Mouse (Mus musculus) cerebellum, adult (tissue): ENCODE measurements around the gene Depdc1b.

Experiments used
- ATAC-seq: cut with Nextera tagmentation; 2 replicates; pipeline ENCODE4 v1.9.2; 2017; ENCODE audit warnings: mild to moderate bottlenecking, moderate library complexity, mixed read lengths; ENCODE audit not compliant: insufficient number of reproducible peaks, low FRiP score, low TSS enrichment

The Depdc1b gene

DNA sequence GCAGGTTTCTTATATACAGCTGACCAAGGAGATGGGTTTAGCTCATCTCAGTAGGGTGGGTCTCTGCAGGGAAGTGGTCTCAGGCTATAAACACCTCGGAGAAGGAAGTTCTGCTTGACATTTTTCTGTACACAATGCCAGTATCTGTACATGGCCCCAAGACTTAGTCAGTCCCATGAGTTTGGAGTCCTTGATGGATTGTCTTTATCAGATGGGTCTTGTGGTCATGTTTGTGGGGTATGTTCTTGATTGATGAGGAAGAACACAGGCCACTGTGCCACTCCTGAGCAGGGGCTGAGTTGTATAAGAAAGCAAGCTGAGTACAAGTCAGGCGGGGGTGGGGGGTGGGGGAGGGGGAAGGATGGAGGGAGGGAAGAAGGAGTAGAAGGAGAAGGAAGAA lies 11.5 kb upstream of the Depdc1b start:
- no peak for ATAC-seq

DNA sequence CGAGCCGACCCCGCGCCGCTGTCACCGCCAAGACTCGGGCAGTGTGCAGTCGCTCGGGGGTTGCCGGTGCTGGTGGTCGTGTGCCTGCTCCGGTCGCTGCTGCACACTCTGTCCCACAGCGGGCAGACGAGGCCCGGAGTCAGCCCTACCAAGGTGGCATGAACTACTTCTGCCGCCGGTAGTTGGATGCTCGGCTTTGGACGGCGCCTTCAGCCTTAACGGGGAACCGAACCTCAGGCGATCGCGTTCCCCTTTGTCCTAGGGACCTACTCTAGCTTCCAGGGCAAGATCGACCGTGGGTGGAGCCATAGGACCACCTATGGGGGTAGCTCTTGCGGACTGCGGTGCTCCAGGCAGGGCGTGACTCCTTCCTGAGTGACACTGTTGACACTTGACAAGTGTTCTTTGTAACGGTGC lies 363 bp downstream of the Depdc1b start:
- 0 out of 2 replicates have a peak, but pooled peaks have one; percentile 2 for ATAC-seq

DNA sequence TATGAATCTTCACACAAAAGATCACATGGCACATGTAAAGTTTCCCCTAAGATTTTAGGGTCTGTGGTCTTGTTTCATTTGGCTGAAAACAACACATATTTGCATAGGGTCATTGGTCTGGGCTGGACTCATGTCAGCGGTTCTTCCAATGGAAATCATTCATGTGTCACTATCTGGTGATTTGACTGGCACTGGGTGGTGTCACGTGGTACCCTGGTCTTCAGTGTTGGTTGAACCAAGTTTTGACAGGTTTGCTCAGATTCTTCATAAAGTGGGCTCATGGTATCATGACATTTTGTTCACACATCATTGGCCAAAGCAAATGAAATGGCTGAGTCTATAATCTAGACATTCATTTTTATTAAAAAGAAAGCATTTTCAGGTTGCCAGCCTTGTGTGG lies 1.3 kb downstream of the Depdc1b start:
- no peak for ATAC-seq

DNA sequence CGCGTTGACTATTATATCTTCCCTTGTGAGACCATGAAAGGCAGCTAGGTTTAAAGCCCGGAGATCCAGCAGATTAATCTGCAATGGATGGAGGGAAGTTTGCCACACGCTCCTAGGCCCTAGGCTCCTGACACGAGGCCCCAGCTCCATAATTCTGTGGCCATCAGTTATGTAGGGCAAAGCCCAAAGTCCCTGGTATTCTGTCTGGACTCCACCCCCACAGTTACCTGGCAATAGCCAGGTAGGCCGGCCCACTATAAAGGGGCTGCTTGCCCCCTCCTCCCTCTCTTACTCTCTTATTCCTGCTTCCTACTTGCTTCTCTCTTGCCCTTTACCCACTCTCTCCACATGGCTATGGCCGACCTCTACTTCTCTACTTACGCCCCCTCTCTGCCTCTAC lies 2.9 kb downstream of the Depdc1b start:
- no peak for ATAC-seq

DNA sequence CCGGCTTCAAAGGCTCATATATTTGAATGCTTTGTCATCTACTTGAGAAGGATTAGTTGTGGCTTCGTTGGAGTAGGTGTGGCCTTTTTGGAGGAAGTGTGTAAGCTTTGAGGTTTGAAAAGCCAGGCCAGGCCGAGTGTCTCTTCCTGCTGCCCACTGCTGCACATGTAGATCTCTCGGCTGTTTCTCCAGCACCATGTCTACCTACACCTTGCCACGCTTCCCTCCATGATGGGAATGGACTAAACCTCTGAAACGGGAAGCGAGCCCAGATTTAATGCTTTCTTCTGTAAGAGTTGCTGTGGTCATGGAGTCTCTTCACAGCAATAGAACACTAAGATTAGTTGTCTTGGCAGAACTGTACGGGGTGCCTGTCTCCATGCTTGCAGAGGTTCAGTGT lies 4.1 kb downstream of the Depdc1b start:
- ATAC-seq: no peak

DNA sequence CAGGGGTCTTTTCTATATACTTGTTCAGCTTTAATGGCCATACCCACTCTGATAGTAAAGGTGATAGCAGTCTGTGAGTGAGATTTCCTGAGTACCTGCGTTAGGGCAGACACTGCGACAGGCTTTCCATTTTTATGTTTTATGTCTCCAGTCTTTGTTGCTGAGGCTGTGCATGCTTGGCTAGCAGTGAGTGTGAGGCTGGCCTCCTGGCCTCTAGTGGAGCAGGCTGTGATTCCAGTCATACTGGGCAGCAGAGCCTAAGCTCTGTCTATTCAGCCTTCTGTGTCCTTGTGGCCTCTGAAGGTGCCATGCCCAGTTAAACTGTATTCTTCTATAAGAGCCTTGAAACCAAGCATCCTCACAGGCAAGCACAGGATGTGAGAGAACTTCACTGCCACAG lies 6.3 kb downstream of the Depdc1b start:
- ATAC-seq: no peak

DNA sequence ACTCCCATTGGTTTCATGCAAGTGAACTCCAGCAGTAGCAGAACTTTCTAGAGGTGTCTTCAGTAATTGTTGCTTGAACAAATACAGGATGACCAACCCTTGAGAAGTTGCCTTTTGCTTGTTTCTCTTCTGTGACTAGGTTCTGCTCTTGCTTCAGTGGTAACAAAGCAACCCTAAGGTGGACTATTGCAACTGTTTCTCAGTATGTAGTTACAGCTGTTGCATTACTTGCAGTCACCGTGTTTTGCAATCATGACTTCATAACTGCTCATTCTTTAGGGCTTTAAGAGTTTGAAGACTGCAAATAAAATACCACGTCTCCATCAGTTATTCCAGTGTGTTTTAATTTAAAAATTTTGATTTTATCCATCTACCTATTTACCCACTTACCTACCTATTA lies 7.2 kb downstream of the Depdc1b start:
- ATAC-seq: no peak

GRCm38 (mm10) chr13:108323866-108324829 lies 8.0 kb downstream of the Depdc1b start:
- no peak for ATAC-seq

- no peak for ATAC-seq
Measured at GRCm38 (mm10) chr13:108325871-108326270, 9.7 kb downstream of the Depdc1b start.

DNA sequence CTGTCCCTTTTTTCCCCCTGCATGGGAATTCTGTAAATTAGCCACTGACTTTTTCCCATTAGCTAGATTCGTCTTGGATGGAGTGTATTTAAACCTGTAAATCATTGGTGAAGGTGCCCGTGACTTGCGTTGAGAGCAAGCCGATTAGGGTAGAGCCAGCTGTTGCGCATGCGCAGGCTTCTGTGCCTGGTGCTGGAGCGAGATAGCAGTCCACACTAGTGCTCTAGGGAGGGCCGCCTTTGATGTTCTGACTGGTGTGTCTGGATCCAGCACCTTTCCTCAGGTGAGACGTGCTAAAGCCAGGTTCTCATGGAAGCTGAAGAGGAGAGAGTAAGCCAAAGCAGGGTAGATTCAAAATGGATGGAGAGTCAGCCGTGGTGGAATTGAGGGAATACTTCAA lies 10.2 kb downstream of the Depdc1b start:
- ATAC-seq: no peak

- ATAC-seq: no peak
Measured at GRCm38 (mm10) chr13:108327047-108327446, 10.9 kb downstream of the Depdc1b start.

- no peak for ATAC-seq
Measured at GRCm38 (mm10) chr13:108328406-108329180, 12.5 kb downstream of the Depdc1b start.

- no peak for ATAC-seq
Measured at GRCm38 (mm10) chr13:108329693-108330092, 13.6 kb downstream of the Depdc1b start.

- ATAC-seq: no peak
Measured at GRCm38 (mm10) chr13:108335257-108336003, 19.3 kb downstream of the Depdc1b start.

GRCm38 (mm10) chr13:108336192-108336591 lies 20.1 kb downstream of the Depdc1b start:
- no peak for ATAC-seq

GRCm38 (mm10) chr13:108337340-108337739 lies 21.2 kb downstream of the Depdc1b start:
- ATAC-seq: no peak

DNA sequence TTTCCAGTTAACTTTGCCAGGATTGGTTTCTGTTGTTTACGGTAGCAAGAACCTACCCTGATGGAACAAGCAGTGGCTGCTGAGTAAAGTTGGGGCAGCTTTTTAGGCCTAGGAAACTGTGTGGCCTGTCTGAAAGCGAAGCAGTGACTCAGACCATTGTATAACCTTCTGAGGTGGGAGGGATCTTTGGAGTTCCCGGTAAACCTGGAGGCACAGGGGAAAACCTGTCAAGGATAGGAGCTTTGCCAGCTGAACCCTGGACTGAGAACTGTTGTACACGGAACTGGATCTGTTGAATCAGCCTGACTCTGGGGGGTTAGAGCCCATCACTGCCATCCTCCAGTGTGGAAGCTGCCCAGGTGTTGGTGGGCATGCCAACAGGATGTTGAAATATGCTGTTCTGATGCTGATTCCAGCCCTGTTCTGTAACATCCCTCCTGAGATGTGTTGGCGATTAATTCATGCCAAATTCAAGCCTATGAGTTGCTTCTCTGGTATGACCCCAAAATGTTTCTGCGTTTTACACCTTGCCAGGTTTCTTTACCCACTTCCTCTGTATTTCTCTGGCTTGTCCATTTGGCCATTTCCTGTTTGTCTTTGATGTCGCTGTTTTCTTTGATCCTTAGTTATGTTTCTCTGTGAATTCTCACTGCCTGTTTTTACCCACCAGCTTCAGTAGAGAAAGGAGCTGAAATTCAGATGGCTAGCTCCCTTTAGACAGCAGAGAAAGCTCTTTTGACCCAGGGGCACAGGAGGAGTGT lies 22.1 kb downstream of the Depdc1b start:
- ATAC-seq: no peak

DNA sequence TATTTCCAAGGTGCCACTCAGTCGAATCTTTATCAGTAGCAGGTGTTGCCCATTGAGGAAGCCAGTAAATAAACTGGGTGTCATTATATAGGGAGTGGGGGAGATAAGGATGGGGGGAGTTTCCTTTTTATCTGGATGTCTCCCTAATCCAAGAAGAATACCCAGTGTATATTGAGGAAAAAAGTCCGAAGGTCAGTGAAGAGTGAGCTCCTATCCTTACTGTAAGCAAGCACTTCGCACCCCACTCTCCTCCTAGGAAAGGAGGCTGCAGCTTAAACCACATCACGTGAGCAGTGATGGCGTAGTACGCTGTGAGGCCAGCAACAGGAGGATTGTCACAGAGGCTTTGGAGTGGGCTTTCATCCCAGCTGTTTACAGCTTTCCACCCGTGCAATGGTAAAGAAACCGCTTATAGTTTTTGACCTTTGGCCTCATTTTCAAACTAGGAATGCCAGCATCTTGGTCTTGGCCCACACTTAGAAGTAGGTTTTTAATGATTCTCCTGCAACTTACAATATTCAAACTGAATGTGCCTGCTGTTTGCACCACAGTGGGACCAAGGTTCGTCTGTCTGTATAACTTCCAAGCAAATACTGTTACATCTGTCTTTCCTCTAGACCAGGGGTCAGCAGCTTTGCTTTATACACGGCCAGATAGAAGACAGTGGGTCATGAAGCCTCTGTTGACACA lies 23.9 kb downstream of the Depdc1b start:
- no peak for ATAC-seq

DNA sequence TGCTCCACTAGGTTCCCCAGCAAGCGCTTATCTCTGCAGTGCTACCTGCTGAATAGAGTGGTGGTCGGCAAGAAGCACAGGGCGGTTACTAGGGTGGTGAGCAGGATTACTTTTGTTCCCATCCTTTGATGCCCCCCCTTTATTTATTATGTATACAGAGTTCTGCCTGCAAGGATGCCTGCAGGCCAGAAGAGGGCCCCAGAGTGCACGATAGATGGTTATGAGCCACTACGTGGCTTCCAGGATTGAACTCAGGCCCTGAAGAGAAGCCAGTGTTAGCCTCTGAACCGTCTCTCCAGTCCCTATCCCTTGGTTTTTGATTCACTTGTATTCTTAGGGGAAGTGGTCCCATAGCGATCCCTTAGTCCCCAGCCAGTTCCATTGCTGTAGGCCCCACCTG lies 25.5 kb downstream of the Depdc1b start:
- no peak for ATAC-seq
